Mouse (Mus musculus): ENCODE data around the gene Zfp143.
"Not testable (repeated sequence)": the region's sequence is repeated elsewhere in the genome, so short reads cannot be mapped to it uniquely, and the experiment has no call there.

Zfp143 gene

GRCm38 (mm10) chr7:110061199-110061751 lies at the start of gene Zfp143:
TSS of gene Zfp143 (plus strand) at chr7:110061217.
- peak; percentile 100 for DNase-seq (ENCODE audit: low spot score in 2 of 2)

DNA sequence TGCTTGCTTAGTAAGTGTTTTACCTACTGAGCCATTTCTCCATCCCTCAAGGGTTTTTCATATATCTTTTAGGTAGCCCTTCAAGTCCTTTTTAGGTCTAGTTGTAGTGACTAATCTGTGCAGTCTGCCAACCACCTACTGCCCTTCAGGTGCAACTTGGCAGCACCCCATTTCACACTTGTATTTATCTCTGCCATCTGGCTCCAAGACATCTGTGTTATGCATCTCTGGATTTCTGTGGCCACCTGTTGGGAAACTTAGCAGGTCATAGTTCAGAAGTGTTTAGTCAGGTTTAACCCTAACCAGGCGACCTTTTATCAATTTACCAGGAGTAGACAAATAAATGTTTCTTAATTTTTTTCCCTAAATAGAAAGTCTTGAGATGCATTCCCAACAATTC lies 49.6 kb upstream of the Zfp143 start:
- DNase-seq (ENCODE audit: low spot score in 2 of 2), result no peak

- DNase-seq (ENCODE audit: low spot score in 2 of 2), result no peak
Observed at GRCm38 (mm10) chr7:110014272-110014671, 46.7 kb upstream of the Zfp143 start.

DNA sequence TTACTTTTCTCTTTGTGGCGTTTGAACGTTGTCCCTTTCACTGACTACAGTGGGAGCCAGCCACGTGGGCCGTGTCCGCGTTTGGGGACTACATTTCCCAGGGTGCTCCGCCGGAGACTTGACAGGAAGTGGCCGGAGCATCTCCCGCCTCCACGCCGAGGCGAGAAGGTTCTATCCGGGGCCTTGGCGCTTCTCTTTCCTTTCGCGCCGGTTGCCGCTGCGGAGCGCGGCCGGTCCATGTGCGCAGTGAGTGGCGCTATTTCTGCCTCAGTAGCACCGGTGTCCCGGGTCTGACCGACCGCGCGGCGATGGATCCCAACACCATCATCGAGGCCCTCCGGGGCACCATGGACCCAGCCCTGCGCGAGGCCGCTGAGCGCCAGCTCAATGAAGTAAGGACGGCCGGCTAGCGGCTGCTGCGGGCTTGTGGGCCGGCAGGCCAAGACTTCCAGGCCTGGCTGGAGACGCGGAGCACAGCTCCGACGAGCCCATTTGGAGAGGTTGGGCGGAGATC lies 42.8 kb upstream of the Zfp143 start, which contains the start of gene Ipo7:
Gene Ipo7 (plus strand): TSS at position 158 of the 514 bp plus-strand sequence.
- peak; percentile 71 to 92 for DNase-seq (ENCODE audit: low spot score in 2 of 2)

DNA sequence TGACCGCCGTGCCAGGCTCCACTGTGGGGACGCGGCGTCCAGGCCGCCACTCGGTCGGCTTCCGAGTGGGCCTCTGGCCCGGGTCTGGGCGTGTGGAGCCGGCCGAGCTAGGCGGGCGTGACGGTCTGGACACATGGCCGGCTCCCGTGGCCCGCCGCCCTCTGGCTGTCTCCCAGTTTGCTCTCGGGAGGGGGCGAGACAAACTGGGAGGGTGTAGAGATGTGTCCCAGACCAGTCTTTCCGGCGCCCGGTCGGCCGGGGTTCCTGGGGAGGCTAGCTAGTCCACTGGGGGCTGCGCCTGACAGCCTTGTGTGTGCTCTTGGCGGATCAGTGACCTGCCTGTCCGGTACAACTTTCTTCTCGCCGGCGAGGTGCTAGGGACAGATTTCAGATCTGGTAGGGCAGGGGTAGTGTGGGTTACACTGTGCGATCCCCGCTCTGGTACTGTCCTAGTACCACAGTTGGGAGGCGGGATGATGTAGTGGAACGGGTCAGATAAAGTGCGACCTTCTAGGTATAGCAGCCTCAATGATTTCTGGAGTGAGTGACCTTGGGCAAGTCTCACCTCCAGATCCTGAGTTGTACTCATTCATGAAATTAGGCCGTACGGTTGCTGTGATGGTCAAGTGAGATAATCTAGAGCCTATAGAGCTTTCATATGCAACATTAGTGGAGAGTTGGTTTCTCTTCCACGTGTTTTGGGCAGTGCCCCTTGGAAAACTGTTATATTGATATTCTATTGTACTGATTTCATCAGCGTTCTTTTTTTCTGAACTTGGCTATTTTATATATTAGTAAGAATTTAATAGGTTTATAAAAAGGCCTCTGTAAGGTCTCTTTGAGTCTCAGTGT lies 42.2 kb upstream of the Zfp143 start:
- peak in 1 of 2 experiments; percentile 17 for DNase-seq (ENCODE audit: low spot score in 2 of 2)

- no peak for DNase-seq (ENCODE audit: low spot score in 2 of 2)
Observed at GRCm38 (mm10) chr7:110023553-110023952, 37.5 kb upstream of the Zfp143 start.

- no peak for DNase-seq (ENCODE audit: low spot score in 2 of 2)
Observed at GRCm38 (mm10) chr7:110026594-110026993, 34.4 kb upstream of the Zfp143 start.

- no peak for DNase-seq (ENCODE audit: low spot score in 2 of 2)
Observed at GRCm38 (mm10) chr7:110028826-110029225, 32.2 kb upstream of the Zfp143 start.

DNA sequence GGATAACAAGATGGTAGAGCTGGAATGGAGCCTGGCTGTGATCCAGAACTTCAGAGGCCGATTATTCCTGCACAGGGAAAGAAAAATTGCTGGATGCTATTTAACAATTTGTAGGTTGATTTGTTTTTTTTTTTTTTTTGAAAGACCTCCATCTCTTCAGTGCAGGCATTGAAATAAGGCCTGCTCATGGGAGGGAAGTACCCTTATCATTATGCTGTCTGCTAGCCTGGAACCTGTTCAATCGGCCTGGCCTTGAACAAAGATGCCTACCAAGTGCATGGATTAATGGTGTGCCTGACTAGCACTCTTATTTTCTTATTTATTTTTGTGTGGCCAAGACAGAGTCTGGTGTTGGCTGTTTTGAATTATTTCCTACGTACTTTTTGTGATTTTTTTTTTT lies 30.7 kb upstream of the Zfp143 start:
- no peak for DNase-seq (ENCODE audit: low spot score in 2 of 2)

GRCm38 (mm10) chr7:110057723-110058122 lies 3.3 kb upstream of the Zfp143 start:
- DNase-seq (ENCODE audit: low spot score in 2 of 2), result not testable (repeated sequence)

DNA sequence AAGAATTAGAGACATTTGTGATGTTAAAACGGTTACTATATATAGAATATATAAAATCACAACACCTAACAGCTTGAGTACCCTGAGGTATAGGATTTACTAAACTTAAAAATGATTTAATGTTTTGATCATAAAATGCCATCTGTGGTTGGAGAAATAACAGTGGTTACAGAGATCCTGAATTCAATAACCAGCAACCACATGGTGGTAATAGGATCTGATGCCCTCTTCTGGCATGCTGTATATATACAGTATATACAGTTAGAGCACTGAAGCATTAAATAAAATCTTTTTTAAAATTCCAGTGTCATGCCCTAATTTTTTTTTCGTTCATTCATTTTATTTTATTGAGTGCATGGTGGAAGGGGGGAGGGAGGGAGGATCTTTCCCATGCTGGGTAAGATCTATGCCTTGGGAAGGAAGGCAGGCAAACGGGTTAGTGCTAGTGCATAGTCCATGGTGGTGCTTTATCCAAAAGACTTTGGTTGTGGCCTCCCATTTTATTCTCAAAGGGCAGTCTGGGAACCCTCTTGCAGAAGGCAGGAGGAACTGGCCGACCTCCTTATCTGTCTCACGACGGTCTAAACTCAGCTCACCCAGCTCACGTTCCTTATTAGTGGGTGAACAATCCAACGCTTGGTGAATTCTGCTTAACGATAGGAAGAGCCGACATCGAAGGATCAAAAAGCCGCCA lies 1.8 kb upstream of the Zfp143 start:
- DNase-seq (ENCODE audit: low spot score in 2 of 2), result no peak

DNA sequence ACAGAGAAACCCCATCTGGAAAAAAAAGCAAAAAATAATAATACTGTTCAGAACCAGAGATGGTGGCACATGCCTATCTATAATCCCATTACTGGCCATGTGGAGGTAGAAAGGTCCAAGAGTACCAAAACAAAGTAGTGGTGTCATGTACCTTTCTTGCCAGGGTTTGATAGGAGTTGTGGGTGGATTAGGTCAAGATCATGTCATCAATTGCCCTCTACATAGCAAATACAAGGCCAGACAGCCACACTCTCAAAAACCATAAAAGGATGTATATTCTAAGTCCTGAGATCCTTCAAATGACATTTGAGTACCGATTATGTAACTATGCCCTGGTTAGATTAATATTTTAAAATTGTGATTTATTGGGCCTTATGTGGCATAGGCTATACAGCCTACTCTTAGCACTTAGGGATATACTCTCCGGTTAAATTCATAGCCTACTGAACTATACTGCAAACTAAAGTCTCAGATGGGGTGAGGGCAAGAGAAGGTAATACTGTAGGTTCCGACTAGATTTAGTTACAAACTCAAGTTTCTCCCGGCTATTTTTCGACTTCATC lies 830 bp upstream of the Zfp143 start:
- DNase-seq (ENCODE audit: low spot score in 2 of 2), result no peak

DNA sequence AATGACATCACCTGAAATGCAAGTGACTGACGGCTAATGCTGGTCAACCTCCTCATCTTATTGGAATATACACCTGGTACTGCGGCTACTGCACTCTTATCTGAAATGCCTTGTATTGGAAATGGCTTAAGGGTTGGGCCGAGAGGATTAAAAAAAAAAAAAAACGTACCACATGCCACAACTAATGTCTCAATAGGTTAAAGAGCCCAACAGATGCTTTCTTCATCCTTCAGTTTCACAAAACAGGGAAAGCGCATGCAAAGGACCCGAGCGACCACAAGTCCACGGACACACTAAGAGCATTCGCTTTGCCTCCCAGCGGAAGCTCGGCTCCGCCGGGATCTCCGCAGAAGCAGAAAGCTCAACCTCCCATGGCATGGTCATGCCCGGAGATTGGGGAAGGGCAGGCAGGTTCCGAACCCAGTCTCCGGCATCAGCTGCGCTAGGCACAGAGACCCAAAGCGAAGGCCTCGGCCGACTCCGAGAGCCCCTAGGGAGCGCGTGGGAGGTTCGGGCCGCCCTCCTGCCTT lies 283 bp upstream of the Zfp143 start:
- peak in 1 of 2 experiments; percentile 27 for DNase-seq (ENCODE audit: low spot score in 2 of 2)

DNA sequence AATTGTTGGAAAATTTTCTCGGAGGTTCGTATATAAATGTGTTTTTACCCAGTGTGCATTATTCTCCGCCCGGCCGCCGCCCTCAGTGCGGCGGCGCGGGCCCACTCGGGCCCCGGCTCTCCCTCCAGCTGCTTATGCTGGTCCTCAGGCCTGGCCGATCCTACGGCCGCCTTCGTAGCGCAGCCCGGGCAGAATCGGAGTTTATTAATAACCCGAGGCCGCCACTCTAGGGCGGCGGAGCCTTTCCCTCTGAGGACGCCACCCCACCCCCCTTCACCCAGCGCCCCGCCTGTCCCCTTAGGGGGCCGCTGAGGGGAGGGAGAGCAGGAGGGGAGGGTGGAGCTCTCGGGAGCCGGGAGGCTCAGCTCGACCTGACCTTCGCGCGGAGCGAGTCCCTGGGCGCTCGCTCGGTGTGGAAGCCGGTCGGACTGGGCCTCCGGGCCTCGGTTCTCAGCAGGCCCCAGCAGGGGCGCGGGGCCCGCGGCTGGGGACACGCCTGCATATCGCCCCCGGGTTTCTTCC lies 796 bp downstream of the Zfp143 start:
- DNase-seq (ENCODE audit: low spot score in 2 of 2), result peak; percentile 62 to 72

DNA sequence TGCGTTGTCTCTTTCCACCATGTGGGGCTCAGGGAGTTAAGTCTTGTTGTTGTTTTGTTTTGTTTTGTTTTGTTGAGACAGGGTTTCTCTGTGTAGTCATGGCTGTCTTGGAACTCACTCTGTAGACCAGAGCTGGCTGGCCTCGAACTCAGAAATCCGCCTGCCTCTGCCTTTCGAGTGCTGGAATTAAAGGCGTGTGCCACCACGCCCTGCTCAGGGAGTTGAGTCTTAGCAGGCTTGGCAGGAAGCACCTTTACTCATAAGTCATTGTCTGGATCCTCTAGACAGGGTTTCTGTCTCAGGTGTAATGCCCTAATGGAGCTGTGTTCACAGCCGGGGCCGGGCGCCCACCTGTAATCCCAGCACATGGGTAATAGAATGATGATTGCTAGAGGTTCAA lies 2.7 kb downstream of the Zfp143 start:
- DNase-seq (ENCODE audit: low spot score in 2 of 2), result no peak

DNA sequence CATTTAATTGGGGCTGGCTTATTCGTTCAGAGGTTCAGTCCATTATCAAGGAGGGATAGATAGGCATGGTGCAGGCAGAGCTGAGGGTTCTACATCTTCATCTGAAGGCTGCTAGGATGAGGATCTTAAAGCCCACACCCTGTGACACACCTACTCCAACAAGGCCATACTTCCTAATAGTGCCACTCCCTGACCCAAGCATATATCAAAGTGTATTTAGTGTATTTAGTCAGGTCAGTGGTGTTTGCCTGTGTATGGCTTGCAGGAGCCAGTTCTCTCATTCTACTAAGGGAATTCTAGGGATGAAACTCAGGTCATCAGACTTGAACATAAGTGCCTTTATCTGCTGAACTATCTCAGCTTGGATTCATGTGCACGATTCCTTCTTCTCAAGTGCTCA lies 8.1 kb downstream of the Zfp143 start:
- no peak for DNase-seq (ENCODE audit: low spot score in 2 of 2)

DNA sequence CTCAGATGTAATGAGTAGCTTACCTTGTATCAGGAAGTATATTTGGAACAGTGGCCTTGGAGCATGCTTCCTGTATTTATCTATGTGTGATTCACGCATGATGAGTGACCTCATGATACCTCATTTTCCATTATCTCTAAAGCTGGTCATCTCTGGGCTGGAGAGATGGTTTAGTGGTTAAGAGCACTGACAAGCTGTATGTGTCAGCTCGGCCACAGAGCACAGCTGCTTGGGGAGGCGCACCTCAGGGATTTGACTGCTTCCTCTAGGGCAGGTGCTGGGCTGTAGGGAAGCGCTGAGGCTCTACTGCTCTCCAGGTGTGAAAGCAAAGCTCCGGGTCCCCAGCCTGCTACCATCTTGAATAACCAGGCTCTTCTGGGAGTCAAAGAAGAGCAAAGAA lies 17.2 kb downstream of the Zfp143 start:
- no peak for DNase-seq (ENCODE audit: low spot score in 2 of 2)

DNA sequence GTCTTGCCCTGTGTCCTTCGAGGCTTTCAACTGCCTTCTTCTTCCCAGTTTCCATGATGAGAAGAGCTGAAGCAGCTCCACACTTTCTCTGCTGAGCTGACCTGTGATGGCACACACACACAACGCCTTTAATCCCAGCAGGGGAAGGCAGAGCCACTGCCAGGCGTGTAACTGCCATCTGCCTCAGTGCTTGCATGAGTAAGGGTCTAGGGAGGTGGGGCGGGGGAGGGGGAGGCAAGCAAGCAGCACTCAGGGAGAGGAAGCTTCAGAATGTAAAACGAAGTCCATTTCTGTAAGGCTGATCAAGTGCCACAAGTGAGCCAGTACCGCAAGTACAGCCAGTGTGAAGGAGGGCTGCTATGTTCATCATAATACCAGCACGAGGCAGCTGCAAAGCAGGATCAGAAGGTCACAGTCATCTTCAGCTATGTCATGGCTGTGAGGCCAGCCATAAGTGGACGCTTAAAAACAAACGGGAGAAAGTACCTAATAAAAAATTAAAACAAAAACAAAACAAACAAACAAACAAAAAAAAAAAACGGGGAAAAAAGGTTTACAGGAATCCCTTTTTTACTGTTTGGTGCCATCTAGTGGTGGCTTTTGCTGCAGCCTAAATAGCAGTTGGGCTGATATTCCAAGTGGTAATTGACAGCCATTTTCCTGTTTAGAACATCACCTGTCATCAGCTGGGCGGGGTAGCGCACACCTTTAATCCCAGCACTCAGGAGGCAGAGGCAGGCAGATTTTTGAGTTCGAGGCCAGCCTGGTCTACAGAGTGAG lies 22.6 kb downstream of the Zfp143 start:
- peak in 1 of 2 experiments; percentile 29 for DNase-seq (ENCODE audit: low spot score in 2 of 2)

GRCm38 (mm10) chr7:110085217-110085616 lies 24.2 kb downstream of the Zfp143 start:
- DNase-seq (ENCODE audit: low spot score in 2 of 2), result no peak

- DNase-seq (ENCODE audit: low spot score in 2 of 2), result no peak
Observed at GRCm38 (mm10) chr7:110087914-110088313, 26.9 kb downstream of the Zfp143 start.

- DNase-seq (ENCODE audit: low spot score in 2 of 2), result peak; percentile 25 to 48
Observed at GRCm38 (mm10) chr7:110091670-110092069, 30.7 kb downstream of the Zfp143 start.
